Comparison of ENCODE assay signal across 8 mouse cellular contexts in the genomic region with DNA sequence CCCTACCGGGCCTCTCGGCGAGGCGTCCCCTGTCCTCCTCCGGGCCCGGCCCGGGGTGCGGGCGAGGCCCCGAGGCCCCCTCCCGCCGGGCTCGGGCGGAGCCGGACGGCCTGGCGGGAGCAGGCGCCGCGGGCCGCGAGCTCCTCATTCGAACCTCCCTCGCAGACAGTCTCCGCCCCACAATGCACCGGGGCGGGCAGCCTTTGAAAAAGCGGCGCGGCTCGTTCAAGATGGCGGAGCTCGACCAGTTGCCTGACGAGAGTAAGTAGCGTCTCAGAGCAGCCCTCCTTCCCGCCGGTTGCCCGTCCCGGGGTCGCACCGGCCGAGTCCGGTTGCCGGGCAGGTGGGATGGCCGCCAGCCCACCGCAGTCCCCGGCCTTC. TPM values are rescaled to one million over a fixed set of nuclear protein-coding genes. Genes with fewer than 3 reads are reported as not detected.
A peak's percentile ranks its signal among the peaks of the same experiment; 100 is the strongest.
DNase-seq lines count a peak whose midpoint lies in the region; ATAC-seq and TF ChIP-seq lines count a peak whose summit lies in the region.

A gene (plus strand): TSS at position 14 of the 381 bp plus-strand sequence.

- POLR2A ChIA-PET in Patski (lab: Charles Lee): no interaction called here

- H3K9ac ChIP-seq in hindbrain, embryonic 15.5 days: peak within 1 kb of the TSS; percentile 77

- WGBS in hindbrain, embryonic 15.5 days: under 1% methylated on average over 42 of the region's 47 CpGs

- no peak for DNase-seq in Patski (ENCODE audit: low read depth, low spot score)
- DNase-seq in cerebellum, postnatal 14 days: peak; percentile 94
- peak; percentile 79 to 85 for DNase-seq in frontal cortex, postnatal 25 days (ENCODE audit: low spot score in 2 of 2)
- peak; percentile 62 for DNase-seq in left cerebral cortex, adult 11 months (ENCODE audit: low spot score)
- DNase-seq in lung, postnatal 4 days: peak; percentile 92 to 94
- DNase-seq in retina, postnatal 7 days (ENCODE audit: low read depth, low spot score): peak; percentile 84
- DNase-seq in urinary bladder, adult 2 months (ENCODE audit: low spot score): peak; percentile 87

- TF ChIP-seq CTCF in Patski (IDR thresholded peaks at IDR 0.05): no peak

- H3K4me1 ChIP-seq in hindbrain, embryonic 15.5 days (replicated peaks): peaks cover 22% of the 10 kb centered on the region

- ATAC-seq in Patski: peak; percentile 67
- peak; percentile 92 for ATAC-seq in hindbrain, embryonic 15.5 days (ENCODE audit: low FRiP score, low read depth)

- no peaks in the 10 kb centered on the region for H3K9me3 ChIP-seq in hindbrain, embryonic 15.5 days

- CTCF ChIA-PET in Patski (lab: Charles Lee): interaction anchor here (1.1 kb wide), 1 partner anchor 34 kb away, joined by 3 read pairs; no protein-coding TSS in a partner anchor

- peak within 1 kb of the TSS; percentile 85 for H3K4me2 ChIP-seq in hindbrain, embryonic 15.5 days

- peak within 1 kb of the TSS; percentile 86 for H3K4me3 ChIP-seq in hindbrain, embryonic 15.5 days

- H3K27ac ChIP-seq in hindbrain, embryonic 15.5 days (replicated peaks): peak within 1 kb of the TSS; percentile 90

- H3K27me3 ChIP-seq in Patski: no peaks in the 10 kb centered on the region
- H3K27me3 ChIP-seq in hindbrain, embryonic 15.5 days: no peaks in the 10 kb centered on the region

- in situ Hi-C loops in Patski (cut with MboI; ENCODE audit: low pct_unique_long_range_greater_than_20kb): no loop called here

- H3K36me3 ChIP-seq in hindbrain, embryonic 15.5 days: no peaks in the 10 kb centered on the region

RNA-seq across cellular contexts. Expression of the gene that starts here (rescaled TPM):
- polyA plus RNA-seq in Patski (2021): 13.7 TPM
- polyA plus RNA-seq in hindbrain, embryonic 15.5 days (2015; fragmentation: Nextera tagmentation; extraction: Ambion mirVana): 8.9 and 9.5 TPM in 2 replicates
- 3.2 and 3.3 TPM in 2 replicates for polyA plus RNA-seq in urinary bladder, adult 2 months (2012; rRNA removed)
